Mouse (Mus musculus) embryonic fibroblast, embryonic 13.5 days (primary cell): ENCODE data around the gene Ank3.

Experiments
- CTCF ChIP-seq: IDR thresholded peaks from 2 replicates; pipeline ENCODE4 v1.5.1; 2011; ENCODE audit warnings: mild to moderate bottlenecking, control low read depth, low read length, moderate library complexity, borderline replicate concordance; ENCODE audit not compliant: insufficient read depth
- POLR2A ChIP-seq: IDR thresholded peaks from 2 replicates; pipeline ENCODE4 v1.6.1; 2011; ENCODE audit warnings: low read depth, mild to moderate bottlenecking, control low read depth, low read length, moderate library complexity

DNA sequence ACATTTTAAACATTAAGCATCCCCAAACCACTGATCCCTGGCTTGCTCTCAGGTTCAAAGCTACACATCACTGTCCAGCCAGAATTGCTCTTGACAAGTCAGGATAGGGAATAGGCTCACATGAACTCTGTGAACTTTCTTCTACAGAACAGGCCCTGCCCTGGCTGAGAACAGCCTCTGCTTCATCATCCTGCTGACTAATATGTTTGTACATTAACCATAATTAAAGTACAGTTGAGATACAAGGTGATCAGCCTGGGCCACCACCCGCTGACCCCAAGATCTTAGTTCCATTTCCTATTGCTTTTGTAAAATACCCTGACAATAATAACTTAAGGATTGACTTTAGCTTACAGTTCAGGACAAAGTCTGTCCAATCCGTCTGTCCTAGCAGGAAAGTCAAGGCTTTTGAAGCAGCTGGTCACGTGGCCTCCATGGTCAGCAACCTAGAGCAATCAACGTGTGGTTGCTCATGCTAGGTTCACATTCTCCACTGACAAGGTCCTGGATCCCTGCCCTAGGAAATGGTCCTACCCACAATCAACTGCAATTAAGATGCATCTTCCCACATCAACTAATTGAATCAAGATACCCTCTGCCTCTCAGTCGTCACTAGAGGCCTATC is 538.0 kb downstream of the Ank3 start:
- TF ChIP-seq CTCF (no peak), POLR2A (no peak)
